Mouse (Mus musculus): ENCODE data around the gene Rps6.

- TF ChIP-seq CTCF (IDR thresholded peaks at IDR 0.05; ENCODE audit: insufficient read depth, low read length): no peak
- TF ChIP-seq POLR2A (IDR thresholded peaks at IDR 0.05; ENCODE audit: borderline replicate concordance, extremely low read depth, low read depth, low read length): no peak
These were observed 10.0 kb downstream of the Rps6 start for GRCm38 (mm10) chr4:86847246-86847645.

All from lung, adult 2 months (tissue).